Mouse (Mus musculus) G1E (cell line): ENCODE data around the gene Cryzl2.

ENCODE experiments used
- CTCF ChIP-seq: IDR thresholded peaks from 2 replicates; pipeline ENCODE4 v1.5.1; 2012; ENCODE audit warnings: low read depth, low read length, inconsistent platforms, mixed read lengths
- GATA2 ChIP-seq: IDR thresholded peaks from 2 replicates; pipeline ENCODE4 v1.6.1; 2012; ENCODE audit warnings: low read depth, low read length, inconsistent platforms, borderline replicate concordance

DNA sequence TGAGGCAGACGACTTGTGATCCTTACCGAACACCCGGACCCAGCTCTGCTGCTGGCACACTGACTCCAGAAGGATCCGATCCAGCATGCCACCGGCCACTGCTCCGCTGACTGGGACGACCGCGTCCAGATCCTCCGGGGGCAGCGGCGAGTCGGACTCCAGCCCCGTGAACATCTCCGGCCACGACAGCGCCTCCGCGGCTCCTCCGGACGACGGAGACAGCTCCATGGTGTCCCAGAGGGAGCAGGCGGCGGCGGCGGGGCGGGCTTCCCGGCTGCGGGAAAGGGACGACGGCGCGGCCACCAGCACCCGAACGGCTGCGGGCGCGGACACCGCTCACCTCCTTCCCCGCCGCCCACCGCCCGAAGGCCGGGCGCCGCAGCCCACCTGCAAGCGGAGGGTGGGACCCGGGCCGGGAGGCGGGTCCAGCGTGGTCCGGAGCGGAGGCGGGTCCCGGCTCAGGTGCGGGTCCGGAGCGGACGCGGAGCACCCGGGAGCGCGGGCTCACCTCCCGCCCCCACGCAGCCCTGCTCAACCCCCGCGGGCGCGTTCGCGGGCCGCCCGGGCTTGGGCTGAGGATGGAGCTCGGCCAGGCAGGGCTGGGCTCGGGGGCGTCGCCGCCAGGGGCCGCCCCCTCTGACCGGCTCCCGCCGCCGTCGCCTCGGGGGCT lies 46.5 kb upstream of the Cryzl2 start:
- TF ChIP-seq CTCF, result no peak
- TF ChIP-seq GATA2, result no peak
